Mouse (Mus musculus) megakaryocyte, embryonic 14.5 days (primary cell): ENCODE data around the gene Pkd1l3.

Experiments
- FLI1 ChIP-seq: IDR thresholded peaks from 2 replicates; pipeline ENCODE4 v1.6.1; 2012; ENCODE audit warnings: low read length, inconsistent platforms, mixed read lengths
- GATA1 ChIP-seq: IDR thresholded peaks from 3 replicates; pipeline ENCODE4 v1.6.1; 2012; ENCODE audit warnings: mixed read lengths, low read length, inconsistent platforms, borderline replicate concordance

GRCm38 (mm10) chr8:109694154-109694553 lies 79.8 kb downstream of the Pkd1l3 start:
- TF ChIP-seq GATA1, result no peak
- no peak for TF ChIP-seq FLI1
